Mouse (Mus musculus) myocyte (in vitro differentiated cells): ENCODE measurements around the gene Aasdh.

Experiments
- CEBPB ChIP-seq: IDR thresholded peaks from 2 replicates; pipeline ENCODE4 v1.6.1; 2011; ENCODE audit warnings: mild to moderate bottlenecking, moderate library complexity; ENCODE audit not compliant: poor library complexity, insufficient read depth, severe bottlenecking
- E2F4 ChIP-seq: IDR thresholded peaks from one replicate; pipeline ENCODE4 v1.6.1; 2011; ENCODE audit warnings: mild to moderate bottlenecking, control low read depth, moderate library complexity; ENCODE audit not compliant: insufficient read depth
- MAX ChIP-seq: IDR thresholded peaks from one replicate; pipeline ENCODE4 v1.6.1; 2011; ENCODE audit warnings: low read depth, mild to moderate bottlenecking, control low read depth
- MYOD1 ChIP-seq, 3 experiments: IDR thresholded peaks; one replicate each; pipeline ENCODE4 v1.6.1; 2011; ENCODE audit warnings: control low read depth in 2 of 3, low read depth in 2 of 3, mild to moderate bottlenecking in 2 of 3, moderate library complexity in 1 of 3; ENCODE audit not compliant: insufficient read length in 2 of 3, control insufficient read depth in 1 of 3
- POLR2A ChIP-seq: IDR thresholded peaks from one replicate; pipeline ENCODE4 v1.6.1; 2011; ENCODE audit warnings: low read depth, mild to moderate bottlenecking, control low read depth, moderate library complexity; ENCODE audit not compliant: insufficient read length
- TCF12 ChIP-seq: IDR thresholded peaks from one replicate; pipeline ENCODE4 v1.6.1; 2011; ENCODE audit warnings: mild to moderate bottlenecking, control low read depth; ENCODE audit not compliant: poor library complexity, insufficient read depth, severe bottlenecking

GRCm38 (mm10) chr5:76837018-76837417, 68.3 kb downstream of the Aasdh start:
- TF ChIP-seq TCF12 (no peak), CEBPB (no peak), POLR2A (no peak), MAX (no peak), E2F4 (no peak), MYOD1 (IDR thresholded peaks at IDR 0.05; ENCODE audit: control insufficient read depth in 1 of 3, insufficient read length in 2 of 3, low read depth in 2 of 3) (no peak)
